ENCODE assay signal across 16 mouse cellular contexts in the genomic region with DNA sequence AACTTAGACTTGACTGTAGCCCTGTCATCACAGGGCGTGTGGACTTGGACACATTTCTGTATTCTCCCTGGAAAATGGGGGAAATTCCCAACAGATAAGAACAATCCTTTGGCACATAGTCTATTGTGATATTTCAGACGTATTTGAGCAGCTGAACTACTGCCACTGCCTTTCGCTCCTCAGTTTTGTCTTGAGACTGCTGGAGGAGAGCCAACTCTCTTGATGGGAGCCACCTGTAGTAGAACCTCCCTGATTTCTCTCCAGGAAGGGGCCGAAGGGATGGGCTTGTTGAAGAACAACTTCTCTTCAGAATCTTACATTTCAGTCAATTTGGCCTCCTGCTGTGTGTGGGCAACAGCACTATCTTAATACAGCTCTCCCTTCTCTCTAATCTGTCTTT.
DNase-seq lines count a peak whose midpoint lies in the region; ATAC-seq and TF ChIP-seq lines count a peak whose summit lies in the region.
"Had no signal": no experiment of that assay in that cellular context is flagged by ENCODE, and none has a peak within 500 bp of the region (broad histone marks: within the 10 kb centered on the region; RNA-seq: fewer than 3 reads in every experiment).

No protein-coding gene starts in this region.

- H3K9me3 ChIP-seq in forebrain, postnatal 0 days (ENCODE audit: low read length), result no peaks in the 10 kb centered on the region
- H3K9me3 ChIP-seq in forebrain, embryonic 12.5 days, result no peaks in the 10 kb centered on the region
- H3K9me3 ChIP-seq in kidney, embryonic 16.5 days (ENCODE audit: low read length), result no peaks in the 10 kb centered on the region
- H3K9me3 ChIP-seq: heart, embryonic 13.5 days; midbrain, embryonic 15.5 days; neural tube, embryonic 12.5 days had no signal

- H3K4me1 ChIP-seq in forebrain, postnatal 0 days (ENCODE audit: insufficient read depth), result peaks cover 10% of the 10 kb centered on the region
- H3K4me1 ChIP-seq in forebrain, embryonic 12.5 days, result peaks cover 26% of the 10 kb centered on the region
- H3K4me1 ChIP-seq in kidney, embryonic 16.5 days (ENCODE audit: insufficient read depth, low read length), result peaks cover 9% of the 10 kb centered on the region; the same call in 1 of the 2 replicates

- no peak overlapping the region for H3K9ac ChIP-seq in forebrain, postnatal 0 days
- H3K9ac ChIP-seq in forebrain, embryonic 12.5 days, result no peak overlapping the region
- no peak overlapping the region for H3K9ac ChIP-seq in kidney, embryonic 16.5 days (replicated peaks; ENCODE audit: low read length)
- H3K9ac ChIP-seq: heart, embryonic 13.5 days; midbrain, embryonic 15.5 days; neural tube, embryonic 12.5 days had no signal

- peak; percentile 24 for DNase-seq in forebrain, postnatal 0 days
- DNase-seq in kidney, postnatal 4 days, result peak; percentile 56 to 59
- peak; percentile 47 for DNase-seq in brain, embryonic 14.5 days (ENCODE audit: low read depth)
- DNase-seq in heart, postnatal 4 days, result peak; percentile 66
- no peak for DNase-seq in embryo, embryonic 9.5 days (ENCODE audit: extremely low spot score)
- DNase-seq in left cerebral cortex, adult 9 months (ENCODE audit: low spot score in 2 of 2), result no peak
- DNase-seq: adrenal gland, postnatal 10 days; B cell, adult 2 months; liver; right cerebral cortex, adult 18-20 months had no signal

- TF ChIP-seq POLR2A in brain, embryonic 14.5 days (IDR thresholded peaks at IDR 0.05; ENCODE audit: borderline replicate concordance, extremely low read depth, insufficient read depth, insufficient read length, poor library complexity, severe bottlenecking), result no peak

- 23% methylated on average over 4 of the region's 4 CpGs for WGBS in forebrain, postnatal 0 days
- 38% methylated on average over 4 of the region's 4 CpGs for WGBS in forebrain, embryonic 12.5 days
- 30% methylated on average over 4 of the region's 4 CpGs for WGBS in kidney, embryonic 16.5 days

- no peak overlapping the region for H3K4me2 ChIP-seq in forebrain, postnatal 0 days (ENCODE audit: low read depth)
- H3K4me2 ChIP-seq in forebrain, embryonic 12.5 days, result no peak overlapping the region
- no peak overlapping the region for H3K4me2 ChIP-seq in kidney, embryonic 16.5 days (replicated peaks; ENCODE audit: low read depth, low read length)
- H3K4me2 ChIP-seq: heart, embryonic 13.5 days; midbrain, embryonic 15.5 days; neural tube, embryonic 12.5 days had no signal

- H3K4me3 ChIP-seq in forebrain, postnatal 0 days (ENCODE audit: low read depth, low read length), result no peak overlapping the region
- no peak overlapping the region for H3K4me3 ChIP-seq in forebrain, embryonic 12.5 days (replicated peaks)
- no peak overlapping the region for H3K4me3 ChIP-seq in kidney, embryonic 16.5 days (ENCODE audit: low read length)
- H3K4me3 ChIP-seq: heart, embryonic 13.5 days; left cerebral cortex, adult 2 months; midbrain, embryonic 15.5 days; neural tube, embryonic 12.5 days had no signal

- H3K27ac ChIP-seq in forebrain, postnatal 0 days (ENCODE audit: low read depth, low read length), result no peak overlapping the region
- no peak overlapping the region for H3K27ac ChIP-seq in forebrain, embryonic 12.5 days
- H3K27ac ChIP-seq in kidney, embryonic 16.5 days (ENCODE audit: low read length), result no peak overlapping the region
- H3K27ac ChIP-seq: heart, embryonic 13.5 days; left cerebral cortex, adult 2 months; midbrain, embryonic 15.5 days; neural tube, embryonic 12.5 days had no signal

- TF ChIP-seq CTCF in forebrain, postnatal 0 days (IDR thresholded peaks at IDR 0.05; ENCODE audit: low read depth), result no peak
- no peak for TF ChIP-seq CTCF in brain, embryonic 14.5 days (IDR thresholded peaks at IDR 0.05; ENCODE audit: borderline replicate concordance, extremely low read depth, insufficient read depth, insufficient read length)

- H3K36me3 ChIP-seq in forebrain, postnatal 0 days (ENCODE audit: insufficient read depth), result no peaks in the 10 kb centered on the region
- no peaks in the 10 kb centered on the region for H3K36me3 ChIP-seq in forebrain, embryonic 12.5 days (replicated peaks)
- no peaks in the 10 kb centered on the region for H3K36me3 ChIP-seq in kidney, embryonic 16.5 days (ENCODE audit: insufficient read depth, low read length)
- H3K36me3 ChIP-seq: heart, embryonic 13.5 days; midbrain, embryonic 15.5 days; neural tube, embryonic 12.5 days had no signal

- no peak for ATAC-seq in forebrain, postnatal 0 days
- no peak for ATAC-seq in forebrain, embryonic 12.5 days (ENCODE audit: low FRiP score)
- no peak for ATAC-seq in kidney, embryonic 16.5 days (ENCODE audit: low FRiP score, low TSS enrichment)

- no peaks in the 10 kb centered on the region for H3K27me3 ChIP-seq in forebrain, postnatal 0 days (ENCODE audit: insufficient read depth, low read length)
- H3K27me3 ChIP-seq in forebrain, embryonic 12.5 days, result peaks cover 31% of the 10 kb centered on the region
- no peaks in the 10 kb centered on the region for H3K27me3 ChIP-seq in kidney, embryonic 16.5 days (ENCODE audit: insufficient read depth, low read length)
- H3K27me3 ChIP-seq: heart, embryonic 13.5 days; midbrain, embryonic 15.5 days; neural tube, embryonic 12.5 days had no signal

Comparison
In these comparisons a context has a peak if more than half of its experiments do, and no peak if none do; other contexts are left out.
1. DNase-seq: peak in forebrain, postnatal 0 days (single experiment), kidney, postnatal 4 days (2 of 2), brain, embryonic 14.5 days (single experiment) and heart, postnatal 4 days (single experiment); none in embryo, embryonic 9.5 days (single experiment) and left cerebral cortex, adult 9 months (0 of 2).